Mouse (Mus musculus): ENCODE measurements around the gene Men1. TPM values are rescaled to one million over a fixed set of nuclear protein-coding genes. Genes with fewer than 3 reads are reported as not detected.
"Not testable (repeated sequence)": the region's sequence is repeated elsewhere in the genome, so short reads cannot be mapped to it uniquely, and the experiment has no call there.

The Men1 gene
- 35.5 and 40.5 TPM in 2 replicates for polyA plus RNA-seq (2012; rRNA removed)

DNA sequence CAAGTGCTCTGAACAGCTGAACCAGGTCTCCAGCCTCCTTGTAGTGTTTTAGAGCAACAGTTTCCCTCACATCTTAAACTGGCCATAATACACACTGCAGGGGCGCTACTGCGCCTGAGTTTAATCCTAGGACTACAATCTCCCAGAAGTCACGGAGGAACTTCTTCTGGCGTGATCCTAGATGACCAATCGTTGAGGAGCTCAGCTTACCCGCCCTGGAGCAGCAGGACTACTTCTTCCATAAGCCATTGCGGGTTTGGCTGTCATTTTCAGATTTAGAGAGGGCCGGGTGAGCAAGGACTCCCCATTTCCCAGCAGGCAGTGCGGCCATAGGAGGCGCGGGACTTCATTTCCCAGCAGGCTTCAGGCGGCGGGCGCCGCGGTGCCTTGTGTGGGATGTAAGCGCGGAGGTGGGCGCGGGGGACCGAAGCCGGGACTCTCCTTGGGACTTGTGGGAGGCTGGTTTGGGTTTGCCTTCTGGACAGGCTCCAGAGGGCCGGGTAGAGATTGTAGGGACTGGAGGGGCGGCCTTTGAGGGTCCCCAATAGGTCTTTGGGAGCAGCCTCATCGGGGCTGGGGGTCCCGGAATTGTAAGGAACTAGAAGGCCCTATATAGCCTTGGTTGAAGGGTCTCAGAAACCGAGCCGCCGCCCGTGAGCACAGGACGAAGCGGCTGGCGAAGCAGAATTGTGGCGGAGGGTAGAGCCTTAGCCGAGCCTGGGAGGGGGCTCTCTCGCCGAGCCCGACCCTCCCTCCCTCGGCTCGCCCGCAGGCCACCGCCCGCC lies at the start of gene Men1:
Gene Men1 (plus strand): TSS at position 307 of the 785 bp plus-strand sequence.
- WGBS: under 1% methylated on average over 43 of the region's 43 CpGs
- peak; percentile 88 for DNase-seq (ENCODE audit: low read depth, low spot score)

- no peak for DNase-seq (ENCODE audit: low read depth, low spot score)
- WGBS: 61% methylated on average over 8 of the region's 8 CpGs
Measured at GRCm38 (mm10) chr19:6285226-6285625, 49.6 kb upstream of the Men1 start.

- DNase-seq (ENCODE audit: low read depth, low spot score): no peak
- 67% methylated on average over 7 of the region's 7 CpGs for WGBS
Measured at GRCm38 (mm10) chr19:6285632-6286433, 48.9 kb upstream of the Men1 start.

DNA sequence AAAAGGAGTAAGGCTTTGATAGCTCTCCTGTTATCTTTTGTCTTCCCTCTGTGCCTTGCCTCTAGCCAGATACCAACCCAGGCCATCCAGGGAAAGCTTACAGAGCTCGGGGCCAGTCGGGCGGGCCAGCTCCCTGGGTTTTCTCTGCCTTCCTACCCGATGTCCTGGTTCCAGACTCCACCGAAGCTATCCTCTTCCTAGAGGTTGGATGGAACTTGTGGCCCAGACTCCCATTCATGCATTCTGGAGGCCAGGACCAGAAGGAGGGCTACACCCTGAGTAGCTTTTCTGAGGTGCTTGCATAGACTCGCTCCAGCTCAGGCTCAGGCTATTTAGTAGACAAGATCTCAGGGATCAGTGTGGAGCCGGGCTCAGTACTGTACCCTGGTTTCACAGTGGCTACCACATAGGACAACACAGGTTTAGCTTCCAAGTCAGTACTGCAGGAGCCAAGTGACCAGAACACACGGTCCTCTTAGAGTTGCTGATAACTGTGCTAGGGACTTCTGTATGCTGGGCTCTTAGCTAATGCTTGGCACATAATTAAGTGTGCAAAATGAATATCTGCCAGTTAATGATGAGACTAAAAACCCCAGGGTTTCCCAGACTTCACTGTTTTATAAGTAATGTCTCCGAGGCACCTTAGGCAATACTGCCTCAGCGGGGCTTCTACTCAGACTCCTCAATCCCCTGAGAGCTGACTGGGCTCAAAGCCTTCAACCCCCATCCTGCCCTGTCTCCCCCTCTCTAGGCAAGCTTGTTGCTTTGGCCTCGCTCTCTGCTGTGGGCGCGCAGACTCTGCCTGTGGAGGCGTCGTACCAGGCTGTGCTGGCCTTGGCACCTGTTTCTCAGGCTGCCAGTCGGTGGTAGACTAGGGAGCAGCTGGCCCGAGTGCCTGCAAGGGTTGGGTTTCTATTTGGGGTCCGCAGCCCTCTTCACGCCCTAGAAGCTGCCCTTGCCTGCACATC lies 48.1 kb upstream of the Men1 start:
- no peak for DNase-seq (ENCODE audit: low read depth, low spot score)
- 86% methylated on average over 19 of the region's 19 CpGs for WGBS

DNA sequence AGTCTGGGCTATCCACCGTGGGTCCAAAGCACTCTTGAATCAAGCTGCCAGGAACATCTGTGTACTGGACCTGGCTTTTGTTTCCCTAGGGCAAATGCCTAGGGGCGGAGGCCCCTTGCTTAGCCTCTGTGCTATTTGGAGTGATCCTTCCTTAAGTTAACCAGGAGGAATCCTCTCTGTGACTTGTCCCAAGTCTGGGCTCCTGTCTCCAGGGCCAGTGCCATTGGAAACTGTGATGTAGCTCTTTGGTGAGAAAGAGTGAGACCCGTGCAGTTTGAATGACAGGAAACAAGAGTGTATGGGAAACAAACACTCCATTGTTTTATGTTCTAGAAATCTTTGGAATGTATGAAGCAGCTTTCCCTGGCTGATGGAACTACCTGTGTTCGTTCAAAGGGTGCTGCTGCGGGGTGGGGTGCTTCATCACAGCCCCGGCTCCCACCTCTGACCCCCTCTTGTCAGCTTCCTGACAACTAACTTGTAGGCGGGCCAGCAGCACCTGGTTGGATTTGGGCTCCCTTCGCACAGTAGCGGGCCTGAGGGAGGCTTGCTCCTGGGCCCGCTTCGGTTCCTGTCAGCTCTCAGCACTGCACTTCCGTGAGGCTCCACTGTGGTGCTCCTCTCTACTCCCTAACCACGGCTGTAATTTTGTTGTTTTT lies 46.4 kb upstream of the Men1 start:
- WGBS: 69% methylated on average over 13 of the region's 13 CpGs
- DNase-seq (ENCODE audit: low read depth, low spot score): no peak

DNA sequence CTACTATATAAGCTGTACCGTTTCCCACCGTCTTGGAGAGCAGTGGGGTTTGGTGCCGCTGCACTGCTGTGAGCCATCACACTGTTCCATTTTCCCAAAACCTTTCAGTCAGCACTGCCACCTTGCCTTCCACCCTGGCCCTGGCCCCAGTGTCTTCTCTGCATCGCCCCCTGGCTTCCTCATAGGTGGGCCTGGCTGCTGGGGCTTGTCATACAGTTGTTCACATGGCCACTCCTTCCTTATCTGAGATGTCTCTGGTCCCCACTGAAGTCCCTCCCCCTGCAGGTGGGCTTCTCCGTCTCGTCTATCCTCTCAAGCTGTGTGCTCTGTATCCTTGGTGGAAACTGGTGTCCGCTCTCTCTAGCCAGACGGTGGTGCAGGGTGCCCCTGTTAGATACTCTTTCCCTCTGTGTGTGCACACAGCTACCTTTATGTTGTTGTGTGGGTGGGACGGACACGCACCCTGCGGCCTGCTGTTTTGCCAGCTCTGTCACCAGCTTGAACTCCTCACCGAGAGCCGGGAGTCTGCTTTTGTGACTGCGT lies 45.0 kb upstream of the Men1 start:
- WGBS: 94% methylated on average over 14 of the region's 14 CpGs
- DNase-seq (ENCODE audit: low read depth, low spot score): no peak

GRCm38 (mm10) chr19:6290720-6291116 lies 44.1 kb upstream of the Men1 start:
- not testable (repeated sequence) for DNase-seq (ENCODE audit: low read depth, low spot score)

GRCm38 (mm10) chr19:6291117-6291781 lies 43.5 kb upstream of the Men1 start:
- no peak for DNase-seq (ENCODE audit: low read depth, low spot score)
- WGBS: 42% methylated on average over 10 of the region's 10 CpGs

More at GRCm38 (mm10) chr19:6290720-6291116, 44.1 kb upstream of the Men1 start:
- WGBS: 70% methylated on average over 5 of the region's 6 CpGs

DNA sequence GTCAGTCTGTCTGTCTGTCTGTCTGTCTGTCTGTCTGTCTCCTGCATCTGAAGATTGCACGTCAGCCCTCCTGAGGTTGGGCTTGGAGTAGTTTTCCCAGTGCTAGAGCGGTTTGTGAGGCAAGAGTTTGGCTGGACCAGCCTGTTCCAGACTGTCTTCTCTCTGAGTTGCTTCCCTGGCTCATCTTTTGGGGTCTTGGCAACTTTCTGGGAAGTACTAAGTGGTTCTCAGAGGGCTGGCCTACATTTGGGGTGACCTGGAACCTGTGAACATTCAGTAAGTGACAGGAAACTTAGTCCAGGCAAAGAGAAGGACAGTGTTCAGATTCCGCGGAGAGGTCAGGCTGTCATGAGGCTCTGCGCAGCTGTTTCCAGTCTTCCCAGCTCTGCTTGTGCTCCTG lies 42.5 kb upstream of the Men1 start:
- no peak for DNase-seq (ENCODE audit: low read depth, low spot score)
- 82% methylated on average over 5 of the region's 5 CpGs for WGBS

- WGBS: 90% methylated on average over 17 of the region's 17 CpGs
- DNase-seq (ENCODE audit: low read depth, low spot score): no peak
Measured at GRCm38 (mm10) chr19:6294301-6294700, 40.5 kb upstream of the Men1 start.

DNA sequence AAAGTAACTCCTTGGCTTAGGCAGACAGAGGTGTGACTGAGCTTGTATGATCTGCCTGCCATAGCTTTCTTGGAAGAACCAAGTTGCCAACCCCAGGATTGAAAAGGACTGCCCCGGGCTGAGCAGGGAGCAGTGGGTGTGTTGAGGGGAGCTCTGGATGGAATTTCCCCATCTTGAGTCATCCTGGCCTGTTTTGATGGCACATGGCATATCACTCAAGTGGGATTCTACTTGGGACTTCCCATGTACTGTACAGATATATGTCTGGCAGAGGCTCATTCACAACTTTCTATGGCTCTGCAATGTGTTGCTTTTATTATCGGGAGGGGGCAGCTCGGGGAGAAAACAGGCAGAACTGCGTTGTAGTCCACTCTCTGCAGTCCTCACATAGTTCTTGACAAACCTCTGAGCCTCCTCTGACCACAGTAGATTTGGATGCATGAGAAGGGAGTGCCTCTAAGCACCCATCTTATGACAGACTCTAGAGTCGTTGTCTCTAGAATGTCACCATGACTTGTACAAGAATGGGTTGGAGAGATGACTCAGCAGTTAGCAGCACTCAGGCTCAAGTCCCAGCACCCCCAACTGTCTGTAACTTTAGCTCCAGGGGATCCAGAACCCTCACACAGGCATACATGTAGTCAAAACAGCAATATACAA lies 38.1 kb upstream of the Men1 start:
- no peak for DNase-seq (ENCODE audit: low read depth, low spot score)
- WGBS: 74% methylated on average over 5 of the region's 5 CpGs

DNA sequence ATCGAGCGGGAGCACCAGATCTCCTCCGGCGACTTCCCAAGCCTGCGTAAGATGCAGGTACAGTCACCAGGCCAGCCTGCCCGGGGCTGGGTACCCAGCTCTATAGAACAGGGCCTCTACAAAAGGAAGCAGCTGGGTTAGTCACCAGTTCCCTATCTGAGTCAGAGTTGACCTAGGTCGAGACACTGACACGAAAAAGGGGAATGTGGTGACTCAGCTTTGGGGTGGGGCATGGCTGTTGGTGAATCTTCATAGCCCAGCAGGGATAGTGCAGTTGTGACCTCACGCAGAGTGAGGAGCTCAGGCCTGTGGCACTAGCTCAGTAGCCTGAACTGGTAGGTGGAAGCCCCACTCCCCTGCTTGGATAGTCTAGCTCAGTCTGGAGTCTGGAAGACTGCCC lies 37.1 kb upstream of the Men1 start:
- WGBS: 55% methylated on average over 9 of the region's 9 CpGs
- DNase-seq (ENCODE audit: low read depth, low spot score): no peak

- 72% methylated on average over 4 of the region's 4 CpGs for WGBS
- no peak for DNase-seq (ENCODE audit: low read depth, low spot score)
Measured at GRCm38 (mm10) chr19:6299003-6299402, 35.8 kb upstream of the Men1 start.

DNA sequence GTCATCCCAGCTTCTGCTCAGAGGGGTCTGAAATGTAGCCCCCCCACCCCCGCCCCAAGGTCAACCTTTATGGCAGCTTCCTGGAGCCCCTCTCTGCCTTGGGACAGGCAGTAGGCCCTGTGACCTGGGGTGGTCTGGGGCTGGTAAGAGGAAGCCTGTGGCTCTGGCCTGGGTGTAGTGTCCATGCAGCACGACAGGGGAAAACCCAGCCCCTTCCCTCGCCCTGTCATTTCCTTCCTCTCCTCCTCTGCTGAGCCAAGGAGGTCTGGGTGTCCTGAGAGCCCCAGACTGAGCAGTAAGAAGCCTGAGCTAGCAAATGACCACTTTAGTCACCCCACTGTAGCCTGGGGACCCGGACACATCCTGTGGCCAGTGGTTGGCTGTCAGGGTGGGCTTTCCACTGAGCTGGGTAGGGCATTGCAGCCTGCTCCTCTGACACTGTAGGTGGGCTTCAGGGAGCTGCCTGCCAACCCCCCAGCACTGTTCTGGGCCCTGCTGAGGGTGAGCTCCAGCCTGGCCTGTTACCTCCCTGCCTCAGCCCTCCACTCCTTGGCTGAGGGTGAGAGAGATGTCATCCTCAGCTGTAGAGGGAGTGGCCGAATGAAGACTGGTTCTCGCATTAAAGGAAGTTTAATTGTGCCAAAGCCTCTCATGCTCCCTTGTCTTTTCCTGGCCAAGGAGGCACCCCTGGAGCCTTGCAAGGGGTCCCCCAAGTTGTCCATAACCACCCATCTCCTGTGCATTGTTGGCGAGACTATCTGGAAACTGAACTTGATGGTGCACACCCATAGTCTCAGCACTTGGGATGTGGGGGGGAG lies 35.1 kb upstream of the Men1 start:
- 75% methylated on average over 7 of the region's 7 CpGs for WGBS
- no peak for DNase-seq (ENCODE audit: low read depth, low spot score)

GRCm38 (mm10) chr19:6300402-6300841 lies 34.4 kb upstream of the Men1 start:
- WGBS: 59% methylated on average over 7 of the region's 7 CpGs
- no peak for DNase-seq (ENCODE audit: low read depth, low spot score)

DNA sequence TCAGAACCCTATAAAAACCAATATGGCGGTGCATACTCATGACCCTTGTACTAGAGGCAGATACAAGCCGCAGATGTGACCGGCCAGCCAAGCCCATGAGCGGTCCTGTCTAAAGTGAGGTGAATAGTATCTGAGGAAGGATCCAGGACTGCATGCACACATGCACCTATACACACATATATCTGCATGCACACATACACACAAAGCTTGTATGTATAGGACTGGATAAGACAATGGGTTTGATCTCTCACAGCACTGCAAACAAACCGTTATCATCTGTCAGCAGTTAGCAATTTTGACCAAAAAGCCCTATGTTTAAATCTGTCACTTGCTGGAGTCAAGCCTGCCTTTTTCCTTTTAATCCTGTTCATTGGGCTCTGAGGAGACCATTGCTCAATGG lies 32.7 kb upstream of the Men1 start:
- WGBS: 90% methylated on average over 5 of the region's 5 CpGs
- no peak for DNase-seq (ENCODE audit: low read depth, low spot score)

DNA sequence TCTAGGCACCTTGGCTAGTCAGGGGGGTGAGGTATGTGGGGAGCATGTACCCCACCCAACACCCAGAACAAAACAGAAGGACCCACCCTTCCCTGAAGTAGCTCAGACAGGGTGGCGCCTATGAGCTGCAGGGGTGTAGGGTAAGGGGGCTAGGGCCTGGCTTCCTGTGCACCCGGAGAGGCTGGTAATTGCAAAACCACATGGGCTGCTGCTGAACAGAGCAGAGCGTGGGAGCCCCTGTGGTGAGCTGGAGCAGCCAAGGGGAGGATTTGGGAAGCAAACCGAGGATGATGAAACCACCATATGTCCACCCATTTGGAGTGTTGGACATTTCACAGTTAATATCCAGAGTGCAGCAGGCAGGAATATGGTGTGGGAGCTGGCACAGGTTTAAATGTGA lies 32.3 kb upstream of the Men1 start:
- WGBS: 58% methylated on average over 4 of the region's 4 CpGs
- no peak for DNase-seq (ENCODE audit: low read depth, low spot score)

Measured in large intestine, adult 2 months (tissue).